Mouse (Mus musculus): Measurements from ENCODE around the gene Ptprn. TPM values are rescaled to one million over a fixed set of nuclear protein-coding genes. Genes with fewer than 3 reads are reported as not detected.

The Ptprn gene
- polyA plus RNA-seq, 1 experiment from 2014 or later = 4.3 TPM

DNA sequence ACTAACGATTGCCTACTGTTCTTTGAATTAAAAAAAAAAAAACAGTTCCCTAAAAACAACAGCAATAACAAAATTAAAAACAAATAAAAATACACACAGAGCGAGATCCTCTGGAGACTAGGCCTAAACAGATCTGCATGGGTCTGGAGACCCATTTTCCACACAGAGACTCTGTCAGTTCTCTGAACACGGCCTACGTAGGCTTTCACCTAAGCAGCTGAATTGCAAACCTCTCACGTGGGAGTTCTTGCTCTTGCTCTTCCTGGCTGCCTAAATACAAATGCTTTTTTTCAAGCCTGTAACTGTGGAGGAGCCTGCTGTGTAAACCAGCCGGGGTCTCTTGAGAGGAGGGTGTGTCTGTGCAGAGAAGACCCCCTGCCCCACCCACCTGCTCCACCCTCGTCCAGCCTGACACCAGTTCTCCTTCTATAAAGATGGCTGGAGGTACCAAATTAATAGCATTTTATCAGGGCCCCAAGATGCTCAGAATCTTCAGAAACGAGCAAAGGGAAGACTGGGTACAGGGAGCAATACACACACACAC, 25.7 kb upstream of the Ptprn start:
- ATAC-seq (replicated peaks; ENCODE audit: low FRiP score) = 0 out of 2 replicates have a peak, but pooled peaks have one; percentile 49
- H3K4me1 ChIP-seq (replicated peaks; ENCODE audit: control insufficient read depth, insufficient read depth, low read length) = no peaks in the 10 kb centered on the region; the same call in 1 of the 2 replicates
- H3K9me3 ChIP-seq (ENCODE audit: control insufficient read depth, low read length) = no peaks in the 10 kb centered on the region
- no peak overlapping the region for H3K4me2 ChIP-seq (ENCODE audit: low read depth, low read length, severe bottlenecking)
- DNase-seq (ENCODE audit: low spot score) = no peak
- H3K36me3 ChIP-seq (ENCODE audit: control insufficient read depth, insufficient read depth, low read length) = no peaks in the 10 kb centered on the region
- H3K9ac ChIP-seq (ENCODE audit: low read length) = no peak overlapping the region
- 46% methylated on average over 8 of the region's 8 CpGs for WGBS
- peak overlapping the region; percentile 79 for H3K27ac ChIP-seq (ENCODE audit: low read depth, low read length)
- no peaks in the 10 kb centered on the region for H3K27me3 ChIP-seq (ENCODE audit: control insufficient read depth, insufficient read depth, low read length)
- no peak overlapping the region for H3K4me3 ChIP-seq (ENCODE audit: low read depth, low read length)

DNA sequence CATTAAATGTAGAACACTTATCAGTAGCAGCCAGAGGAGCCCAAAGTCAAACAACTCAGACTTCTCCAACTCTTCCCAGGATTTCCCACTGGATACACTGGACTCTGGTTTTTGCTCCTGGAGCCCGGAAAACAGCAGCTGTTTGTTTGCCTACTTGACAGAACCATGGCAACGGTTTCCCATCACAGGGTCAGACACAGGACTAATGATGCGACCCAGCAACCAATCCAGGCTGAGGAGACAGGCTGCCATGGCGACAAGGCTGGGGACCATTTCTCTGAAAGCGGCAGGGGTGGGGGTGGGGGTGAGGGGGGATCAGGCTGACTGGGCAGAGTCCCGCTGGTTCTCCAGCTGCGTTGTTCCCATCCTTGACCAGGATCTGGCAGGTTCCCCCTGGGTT, 25.1 kb upstream of the Ptprn start:
- Histone ChIP-seq H3K4me1 (replicated peaks; ENCODE audit: control insufficient read depth, insufficient read depth, low read length) (no peaks in the 10 kb centered on the region; the same call in 1 of the 2 replicates), H3K9ac (ENCODE audit: low read length) (no peak overlapping the region), H3K27me3 (ENCODE audit: control insufficient read depth, insufficient read depth, low read length) (no peaks in the 10 kb centered on the region), H3K9me3 (ENCODE audit: control insufficient read depth, low read length) (no peaks in the 10 kb centered on the region), H3K4me3 (ENCODE audit: low read depth, low read length) (no peak overlapping the region), H3K27ac (ENCODE audit: low read depth, low read length) (peak overlapping the region; percentile 79), H3K4me2 (ENCODE audit: low read depth, low read length, severe bottlenecking) (no peak overlapping the region), H3K36me3 (ENCODE audit: control insufficient read depth, insufficient read depth, low read length) (no peaks in the 10 kb centered on the region)
- peak; percentile 75 for DNase-seq (ENCODE audit: low spot score)
- peak; percentile 90 for ATAC-seq (replicated peaks; ENCODE audit: low FRiP score)
- WGBS = 8% methylated on average over 7 of the region's 7 CpGs

DNA sequence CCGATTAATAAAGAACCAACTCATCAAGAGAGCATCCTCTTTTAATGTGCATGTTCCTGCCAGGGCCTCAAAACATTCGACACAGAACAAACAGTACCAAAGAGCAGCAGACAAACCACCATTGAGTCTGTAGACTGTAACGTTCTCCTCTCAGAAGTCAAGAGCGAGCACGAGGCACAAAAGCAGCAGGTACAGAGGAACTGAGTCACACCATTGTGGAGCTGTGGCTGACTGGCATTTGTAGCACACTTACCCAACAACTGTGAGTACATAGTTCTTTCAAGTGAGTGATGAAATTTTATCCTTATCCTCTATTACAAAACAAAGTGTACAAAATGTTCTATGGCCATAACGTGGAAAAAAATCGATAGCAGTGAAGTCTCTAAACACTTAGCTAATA, 20.6 kb upstream of the Ptprn start:
- H3K27me3 ChIP-seq (ENCODE audit: control insufficient read depth, insufficient read depth, low read length) = no peaks in the 10 kb centered on the region
- no peaks in the 10 kb centered on the region; the same call in 1 of the 2 replicates for H3K9me3 ChIP-seq (ENCODE audit: control insufficient read depth, low read length)
- no peak for DNase-seq (ENCODE audit: low spot score)
- WGBS = 87% methylated on average over 7 of the region's 7 CpGs
- ATAC-seq (replicated peaks; ENCODE audit: low FRiP score) = no peak
- no peak overlapping the region for H3K4me2 ChIP-seq (ENCODE audit: low read depth, low read length, severe bottlenecking)
- no peak overlapping the region for H3K4me3 ChIP-seq (ENCODE audit: low read depth, low read length)
- no peak overlapping the region for H3K9ac ChIP-seq (ENCODE audit: low read length)
- H3K27ac ChIP-seq (ENCODE audit: low read depth, low read length) = no peak overlapping the region
- H3K4me1 ChIP-seq (replicated peaks; ENCODE audit: control insufficient read depth, insufficient read depth, low read length) = no peaks in the 10 kb centered on the region; the same call in 1 of the 2 replicates
- no peaks in the 10 kb centered on the region for H3K36me3 ChIP-seq (ENCODE audit: control insufficient read depth, insufficient read depth, low read length)

DNA sequence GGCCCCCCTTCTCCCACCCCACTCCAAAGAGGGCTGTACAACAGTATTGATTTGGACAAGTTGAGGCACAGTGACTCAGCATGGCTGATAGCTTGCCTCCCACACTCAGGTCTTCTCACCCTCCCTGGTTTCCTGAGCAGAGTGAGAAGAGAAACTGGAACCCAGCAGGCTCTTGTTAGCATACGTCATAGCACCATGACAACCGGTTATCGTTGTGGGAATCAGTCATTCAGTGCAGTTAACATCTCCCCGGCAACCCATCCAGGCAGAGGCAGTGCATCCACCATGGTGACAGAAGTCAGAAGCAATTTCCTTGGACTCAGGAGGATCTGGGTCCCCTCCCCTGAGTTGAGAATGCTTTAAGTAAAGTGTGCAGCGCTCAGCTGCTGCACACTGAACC, 18.7 kb upstream of the Ptprn start:
- no peak overlapping the region for H3K4me3 ChIP-seq (ENCODE audit: low read depth, low read length)
- ATAC-seq (replicated peaks; ENCODE audit: low FRiP score) (no peak), DNase-seq (ENCODE audit: low spot score) (no peak)
- H3K4me1 ChIP-seq (replicated peaks; ENCODE audit: control insufficient read depth, insufficient read depth, low read length) = no peaks in the 10 kb centered on the region
- no peak overlapping the region for H3K27ac ChIP-seq (ENCODE audit: low read depth, low read length)
- no peak overlapping the region for H3K9ac ChIP-seq (ENCODE audit: low read length)
- H3K27me3 ChIP-seq (ENCODE audit: control insufficient read depth, insufficient read depth, low read length) = peaks cover 6% of the 10 kb centered on the region
- H3K36me3 ChIP-seq (ENCODE audit: control insufficient read depth, insufficient read depth, low read length) = no peaks in the 10 kb centered on the region
- H3K4me2 ChIP-seq (ENCODE audit: low read depth, low read length, severe bottlenecking) = no peak overlapping the region
- H3K9me3 ChIP-seq (ENCODE audit: control insufficient read depth, low read length) = no peaks in the 10 kb centered on the region; the same call in 1 of the 2 replicates
- WGBS = 83% methylated on average over 5 of the region's 5 CpGs

DNA sequence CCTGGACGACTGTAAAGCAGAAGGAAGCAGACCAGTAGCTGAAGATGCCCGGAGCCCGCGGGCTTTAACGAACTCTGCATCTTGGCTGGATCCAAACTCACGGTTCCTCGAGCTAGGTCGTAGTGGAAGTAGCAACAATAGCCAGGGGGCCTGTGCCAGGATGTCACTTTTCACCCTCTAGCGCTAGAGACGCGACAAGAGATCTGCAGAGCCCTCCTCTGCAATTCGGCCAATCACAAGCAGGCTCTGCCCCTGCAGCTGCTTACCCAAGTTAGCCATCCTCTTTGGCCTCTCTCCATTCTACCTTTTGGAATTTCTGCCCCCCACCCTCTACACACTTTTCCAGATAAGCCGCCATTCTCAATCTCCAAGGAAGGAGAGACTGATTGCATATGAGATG, 13.9 kb upstream of the Ptprn start, which contains the start of gene Resp18:
Gene Resp18 (minus strand): TSS at position 188 of the 400 bp plus-strand sequence.
- Histone ChIP-seq H3K9me3 (ENCODE audit: control insufficient read depth, low read length) (no peaks in the 10 kb centered on the region; the same call in 1 of the 2 replicates), H3K27ac (ENCODE audit: low read depth, low read length) (no peak within 1 kb of the TSS), H3K9ac (ENCODE audit: low read length) (peak within 1 kb of the TSS; percentile 12; the same call in 1 of the 2 replicates), H3K36me3 (ENCODE audit: control insufficient read depth, insufficient read depth, low read length) (no peaks in the 10 kb centered on the region), H3K27me3 (ENCODE audit: control insufficient read depth, insufficient read depth, low read length) (peaks cover 15% of the 10 kb centered on the region), H3K4me1 (replicated peaks; ENCODE audit: control insufficient read depth, insufficient read depth, low read length) (no peaks in the 10 kb centered on the region), H3K4me2 (ENCODE audit: low read depth, low read length, severe bottlenecking) (peak within 1 kb of the TSS; percentile 24; the same call in 1 of the 2 replicates), H3K4me3 (ENCODE audit: low read depth, low read length) (peak within 1 kb of the TSS; percentile 8; the same call in 1 of the 2 replicates)
- ATAC-seq (replicated peaks; ENCODE audit: low FRiP score) = no peak
- 4% methylated on average over 13 of the region's 13 CpGs for WGBS
- no peak for DNase-seq (ENCODE audit: low spot score)

DNA sequence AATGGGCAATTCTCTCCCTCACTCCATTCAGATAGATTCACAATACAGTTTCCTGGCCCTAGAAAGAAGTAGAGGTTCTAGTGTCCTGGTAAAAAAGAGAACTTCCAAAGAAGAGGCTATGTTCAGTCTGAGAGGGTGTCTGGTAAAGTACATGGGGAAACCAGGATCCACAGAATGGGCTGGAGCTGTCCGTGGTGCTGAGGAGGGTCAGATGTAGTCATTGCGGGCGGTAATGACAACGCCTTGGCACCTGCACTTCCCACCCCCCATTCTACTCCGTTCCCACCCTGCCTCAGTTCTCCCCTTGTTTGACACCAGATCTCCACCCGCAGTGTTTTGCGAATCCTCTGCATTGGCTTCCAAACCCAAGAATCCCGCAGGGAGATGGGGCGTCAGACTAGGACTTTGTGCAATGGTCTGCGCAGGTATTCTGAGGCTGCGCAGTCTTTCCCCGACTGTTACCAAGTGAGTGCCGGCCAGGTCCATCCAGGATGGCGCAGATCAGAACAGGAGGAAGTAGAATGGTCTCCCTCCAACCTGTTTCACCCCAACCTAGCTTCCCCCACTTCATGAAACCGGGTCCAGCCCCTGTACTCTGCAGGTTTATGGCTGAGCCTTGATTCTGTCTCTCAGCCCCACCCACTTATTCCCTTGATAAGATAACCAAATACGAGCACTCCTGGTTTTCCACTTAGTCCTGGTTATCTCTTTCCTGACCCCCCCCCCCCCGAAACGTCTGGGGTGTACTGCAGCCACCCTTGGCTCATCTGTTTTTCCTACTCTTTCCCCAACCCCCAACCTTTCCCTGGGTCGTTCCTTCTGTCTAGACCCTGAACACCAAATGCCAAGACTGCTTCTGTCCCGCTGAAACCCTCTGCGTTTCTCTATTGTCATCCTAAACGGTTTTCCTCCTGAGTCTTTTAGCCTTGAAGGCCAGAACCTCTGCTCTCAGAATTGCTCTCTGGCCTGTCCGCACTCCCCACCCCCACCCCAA, 13.2 kb upstream of the Ptprn start:
- DNase-seq (ENCODE audit: low spot score) (peak; percentile 78), ATAC-seq (replicated peaks; ENCODE audit: low FRiP score) (no peak)
- Histone ChIP-seq H3K4me3 (ENCODE audit: low read depth, low read length) (peak overlapping the region; percentile 8; the same call in 1 of the 2 replicates), H3K4me2 (ENCODE audit: low read depth, low read length, severe bottlenecking) (peak overlapping the region; percentile 24; the same call in 1 of the 2 replicates), H3K27ac (ENCODE audit: low read depth, low read length) (no peak overlapping the region), H3K4me1 (replicated peaks; ENCODE audit: control insufficient read depth, insufficient read depth, low read length) (no peaks in the 10 kb centered on the region), H3K9ac (ENCODE audit: low read length) (peak overlapping the region; percentile 12; the same call in 1 of the 2 replicates), H3K36me3 (ENCODE audit: control insufficient read depth, insufficient read depth, low read length) (no peaks in the 10 kb centered on the region), H3K9me3 (ENCODE audit: control insufficient read depth, low read length) (no peaks in the 10 kb centered on the region; the same call in 1 of the 2 replicates), H3K27me3 (ENCODE audit: control insufficient read depth, insufficient read depth, low read length) (peaks cover 15% of the 10 kb centered on the region)
- WGBS = 2% methylated on average over 23 of the region's 23 CpGs

DNA sequence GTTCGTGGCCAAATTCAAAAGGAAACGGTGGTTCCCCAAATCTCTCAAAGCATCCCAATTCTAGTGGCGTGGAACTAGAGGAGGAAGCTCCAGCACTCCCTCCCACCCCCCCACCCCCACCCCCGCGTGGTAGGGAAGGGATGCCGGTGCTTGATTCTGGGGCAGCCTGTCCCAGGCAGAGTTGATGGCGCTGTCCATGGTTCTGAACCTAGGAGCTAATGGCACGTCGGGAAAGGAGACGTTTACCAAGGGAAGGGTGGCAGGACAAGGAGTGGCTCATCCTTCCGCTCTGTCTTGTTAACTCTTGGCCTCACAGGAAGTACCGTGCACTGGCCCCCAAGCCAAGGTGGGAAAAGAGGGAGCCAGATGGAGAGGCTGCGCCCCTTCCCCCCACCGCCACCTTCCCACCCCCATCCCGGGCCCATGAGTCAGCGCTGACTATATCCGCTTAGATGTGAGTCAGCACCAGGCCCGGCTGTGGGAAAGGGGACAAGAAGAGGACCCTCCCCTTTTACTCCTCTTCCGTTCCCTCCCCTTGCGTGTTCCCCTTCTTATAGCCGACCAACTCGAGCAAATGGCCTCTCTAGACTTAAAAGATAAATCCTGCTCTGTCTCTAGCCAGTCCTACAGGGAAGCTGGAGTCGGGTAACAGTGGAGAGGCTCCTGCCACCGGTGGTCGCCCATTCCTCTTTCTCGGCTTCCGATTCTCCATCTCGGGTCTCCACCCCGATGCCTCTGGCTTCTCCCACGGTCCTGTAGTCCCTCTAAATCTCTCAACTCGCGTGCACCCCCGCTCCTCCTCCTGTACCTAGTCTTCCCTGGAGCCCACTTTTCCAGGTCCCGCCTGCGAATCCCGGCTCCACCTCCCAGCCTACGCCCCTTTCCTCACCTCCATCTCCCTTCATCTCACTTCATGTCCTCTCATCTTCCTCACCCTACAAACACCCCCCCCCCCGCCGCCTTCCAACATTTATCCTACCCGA, 1.0 kb downstream of the Ptprn start:
- Histone ChIP-seq H3K36me3 (ENCODE audit: control insufficient read depth, insufficient read depth, low read length) (no peaks in the 10 kb centered on the region), H3K4me2 (ENCODE audit: low read depth, low read length, severe bottlenecking) (peak overlapping the region; percentile 64), H3K9ac (ENCODE audit: low read length) (no peak overlapping the region), H3K9me3 (ENCODE audit: control insufficient read depth, low read length) (no peaks in the 10 kb centered on the region), H3K27ac (ENCODE audit: low read depth, low read length) (no peak overlapping the region), H3K4me3 (ENCODE audit: low read depth, low read length) (peak overlapping the region; percentile 31), H3K27me3 (ENCODE audit: control insufficient read depth, insufficient read depth, low read length) (peaks cover 26% of the 10 kb centered on the region), H3K4me1 (replicated peaks; ENCODE audit: control insufficient read depth, insufficient read depth, low read length) (no peaks in the 10 kb centered on the region)
- WGBS = 1% methylated on average over 40 of the region's 40 CpGs
- peak; percentile 51; the same call in 1 of the 2 replicates for ATAC-seq (replicated peaks; ENCODE audit: low FRiP score)
- DNase-seq (ENCODE audit: low spot score) = peak; percentile 83

DNA sequence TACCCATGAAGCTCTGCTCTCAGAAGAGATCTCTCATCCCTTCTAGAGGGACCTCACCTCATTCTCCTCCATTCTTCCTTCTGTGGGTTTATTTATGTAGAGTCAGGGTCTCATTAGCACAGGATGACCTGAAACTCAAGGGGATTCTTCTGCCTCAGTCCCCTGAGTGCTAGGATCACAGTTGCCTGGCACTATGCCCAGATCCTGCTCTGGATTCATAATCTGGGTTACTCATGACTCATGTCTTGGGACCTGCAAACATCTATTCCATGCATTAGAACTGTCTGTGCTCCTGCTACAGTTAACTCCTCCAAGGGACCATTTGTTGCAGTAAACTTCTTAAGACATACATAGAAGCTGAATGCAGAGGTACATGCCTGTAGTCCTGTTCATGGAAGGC, 3.0 kb downstream of the Ptprn start:
- H3K4me1 ChIP-seq (replicated peaks; ENCODE audit: control insufficient read depth, insufficient read depth, low read length) = no peaks in the 10 kb centered on the region
- no peak overlapping the region for H3K4me3 ChIP-seq (ENCODE audit: low read depth, low read length)
- H3K9me3 ChIP-seq (ENCODE audit: control insufficient read depth, low read length) = no peaks in the 10 kb centered on the region
- H3K4me2 ChIP-seq (ENCODE audit: low read depth, low read length, severe bottlenecking) = no peak overlapping the region
- H3K27me3 ChIP-seq (ENCODE audit: control insufficient read depth, insufficient read depth, low read length) = peaks cover 26% of the 10 kb centered on the region
- no peaks in the 10 kb centered on the region for H3K36me3 ChIP-seq (ENCODE audit: control insufficient read depth, insufficient read depth, low read length)
- H3K9ac ChIP-seq (ENCODE audit: low read length) = no peak overlapping the region
- H3K27ac ChIP-seq (ENCODE audit: low read depth, low read length) = no peak overlapping the region
- DNase-seq (ENCODE audit: low spot score) (no peak), ATAC-seq (replicated peaks; ENCODE audit: low FRiP score) (no peak)
